Comparison of ENCODE assay signal across 10 mouse cellular contexts in genomic region chr7:122670442-122670872, GRCm38 (mm10). TPM values are rescaled to one million over a fixed set of nuclear protein-coding genes. Genes with fewer than 3 reads are reported as not detected.
DNase-seq lines count a peak whose midpoint lies in the region; ATAC-seq lines count a peak whose summit lies in the region.
"Had no signal": no experiment of that assay in that cellular context is flagged by ENCODE, and none has a peak within 500 bp of the region (broad histone marks: within the 10 kb centered on the region; RNA-seq: fewer than 3 reads in every experiment).

TSS of gene Cacng3 (plus strand) at chr7:122670492.

- H3K4me1 ChIP-seq in heart, embryonic 14.5 days (ENCODE audit: control insufficient read depth in 2 of 2, insufficient read depth in 2 of 2, low read length in 2 of 2): peaks cover 2 to 3% of the 10 kb centered on the region in 2 experiments; a peak in 2 of 4 replicates
- H3K4me1 ChIP-seq in stomach, embryonic 15.5 days: no peaks in the 10 kb centered on the region
- H3K4me1 ChIP-seq: liver, embryonic 15.5 days had no signal

- 4% methylated on average over 13 of the region's 13 CpGs for WGBS in heart, embryonic 14.5 days
- WGBS in stomach, embryonic 15.5 days: 20% methylated on average over 13 of the region's 13 CpGs

- H3K4me3 ChIP-seq in heart, embryonic 14.5 days (ENCODE audit: control insufficient read depth in 1 of 2, insufficient read depth in 1 of 2, low read depth in 1 of 2, low read length in 2 of 2): peak within 1 kb of the TSS in 1 of 2 experiments; percentile 10; a peak in 1 of 4 replicates
- no peak within 1 kb of the TSS for H3K4me3 ChIP-seq in stomach, embryonic 15.5 days (replicated peaks)
- H3K4me3 ChIP-seq: liver, embryonic 15.5 days had no signal

- peak within 1 kb of the TSS; percentile 46 for H3K4me2 ChIP-seq in heart, embryonic 14.5 days (ENCODE audit: low read length)
- H3K4me2 ChIP-seq in stomach, embryonic 15.5 days: 0 out of 2 replicates have a peak within 1 kb of the TSS, but pooled peaks have one; percentile 22
- H3K4me2 ChIP-seq: liver, embryonic 15.5 days had no signal

- no peak within 1 kb of the TSS for H3K9ac ChIP-seq in heart, embryonic 14.5 days (ENCODE audit: low read length)
- no peak within 1 kb of the TSS for H3K9ac ChIP-seq in stomach, embryonic 15.5 days
- H3K9ac ChIP-seq: liver, embryonic 15.5 days had no signal

- ATAC-seq in heart, embryonic 14.5 days (ENCODE audit: insufficient number of reproducible peaks, insufficient read depth, low FRiP score, low read depth): no peak
- ATAC-seq in stomach, embryonic 15.5 days (ENCODE audit: insufficient read depth, low FRiP score, low read depth): 0 out of 2 replicates have a peak, but pooled peaks have one; percentile 10

- H3K36me3 ChIP-seq in heart, embryonic 14.5 days (ENCODE audit: control insufficient read depth, insufficient read depth, low read length): no peaks in the 10 kb centered on the region
- H3K36me3 ChIP-seq in stomach, embryonic 15.5 days: no peaks in the 10 kb centered on the region
- H3K36me3 ChIP-seq: liver, embryonic 15.5 days had no signal

- H3K27me3 ChIP-seq in heart, embryonic 14.5 days (ENCODE audit: control insufficient read depth, insufficient read depth, low read length): peaks cover 25% of the 10 kb centered on the region
- H3K27me3 ChIP-seq in stomach, embryonic 15.5 days (replicated peaks): peaks cover 9% of the 10 kb centered on the region; the same call in 1 of the 2 replicates
- H3K27me3 ChIP-seq: liver, embryonic 15.5 days had no signal

- intact Hi-C loops in gastrocnemius, postnatal 14 days (cut with DNase I; ENCODE audit: low total_unique reads): loop anchor here (5.0 to 10.0 kb wide), 2 partner anchors 198 to 234 kb away; no protein-coding TSS in a partner anchor

- no peak within 1 kb of the TSS for H3K27ac ChIP-seq in heart, embryonic 14.5 days (replicated peaks in 1 of 2; ENCODE audit: control insufficient read depth in 1 of 2, insufficient read depth in 1 of 2, low read depth in 2 of 2, low read length in 2 of 2)
- no peak within 1 kb of the TSS for H3K27ac ChIP-seq in stomach, embryonic 15.5 days
- H3K27ac ChIP-seq: liver, embryonic 15.5 days had no signal

- no peak for DNase-seq in heart, adult 9 months (ENCODE audit: low spot score in 2 of 2)
- peak; percentile 4 for DNase-seq in testis, postnatal 14 days (ENCODE audit: low spot score)
- no peak for DNase-seq in testis, postnatal 10 days (ENCODE audit: low spot score)
- no peak for DNase-seq in layer of hippocampus, postnatal 36 days
- DNase-seq in gastrocnemius, postnatal 14 days: no peak
- no peak for DNase-seq in cerebellum, adult 8-10 months

- no peaks in the 10 kb centered on the region for H3K9me3 ChIP-seq in heart, embryonic 14.5 days (ENCODE audit: control insufficient read depth, low read length)
- H3K9me3 ChIP-seq in stomach, embryonic 15.5 days: no peaks in the 10 kb centered on the region
- H3K9me3 ChIP-seq: liver, embryonic 15.5 days had no signal

RNA-seq across cellular contexts. Expression of gene Cacng3, which starts in this region (rescaled TPM):
- polyA plus RNA-seq in heart, embryonic 14.5 days (2014; fragmentation: Nextera tagmentation; extraction: Ambion mirVana): 0.19 TPM in 1 of 2 replicates, not detected in the other
- total RNA-seq in layer of hippocampus, postnatal 36 days (2021): 10 to 100 TPM; 59.3 to 61.8 TPM
- 0.21 TPM in 1 of 2 replicates, not detected in the other for polyA plus RNA-seq in stomach, embryonic 15.5 days (2015; fragmentation: Nextera tagmentation; extraction: Ambion mirVana)
- total RNA-seq in gastrocnemius, postnatal 14 days (2021): under 1 TPM in 1 of 2 experiments, not detected in 1; 0.11 TPM
- total RNA-seq: gastrocnemius, postnatal 4 days had no signal

Comparison
In these comparisons a context has a peak if more than half of its experiments do, and no peak if none do; other contexts are left out.
1. RNA of gene Cacng3 (total RNA-seq): 59.3 to 61.8 TPM in layer of hippocampus, postnatal 36 days; 0.11 TPM in gastrocnemius, postnatal 14 days; every median in the first group is over 10 times any median in the second.
2. Peak in ATAC-seq and H3K4me2 ChIP-seq in stomach, embryonic 15.5 days; RNA of the gene not detected or under 1 TPM.